Mouse (Mus musculus) telencephalon, adult 2 months (tissue): Measurements from ENCODE around the gene Brca2.
"Not testable (repeated sequence)": the region's sequence is repeated elsewhere in the genome, so short reads cannot be mapped to it uniquely, and the experiment has no call there.

ENCODE experiments used
- DNase-seq: peaks from one replicate; pipeline ENCODE4 v3.0.0-alpha.2; 2011; ENCODE audit warnings: low read depth, low spot score

The Brca2 gene

DNA sequence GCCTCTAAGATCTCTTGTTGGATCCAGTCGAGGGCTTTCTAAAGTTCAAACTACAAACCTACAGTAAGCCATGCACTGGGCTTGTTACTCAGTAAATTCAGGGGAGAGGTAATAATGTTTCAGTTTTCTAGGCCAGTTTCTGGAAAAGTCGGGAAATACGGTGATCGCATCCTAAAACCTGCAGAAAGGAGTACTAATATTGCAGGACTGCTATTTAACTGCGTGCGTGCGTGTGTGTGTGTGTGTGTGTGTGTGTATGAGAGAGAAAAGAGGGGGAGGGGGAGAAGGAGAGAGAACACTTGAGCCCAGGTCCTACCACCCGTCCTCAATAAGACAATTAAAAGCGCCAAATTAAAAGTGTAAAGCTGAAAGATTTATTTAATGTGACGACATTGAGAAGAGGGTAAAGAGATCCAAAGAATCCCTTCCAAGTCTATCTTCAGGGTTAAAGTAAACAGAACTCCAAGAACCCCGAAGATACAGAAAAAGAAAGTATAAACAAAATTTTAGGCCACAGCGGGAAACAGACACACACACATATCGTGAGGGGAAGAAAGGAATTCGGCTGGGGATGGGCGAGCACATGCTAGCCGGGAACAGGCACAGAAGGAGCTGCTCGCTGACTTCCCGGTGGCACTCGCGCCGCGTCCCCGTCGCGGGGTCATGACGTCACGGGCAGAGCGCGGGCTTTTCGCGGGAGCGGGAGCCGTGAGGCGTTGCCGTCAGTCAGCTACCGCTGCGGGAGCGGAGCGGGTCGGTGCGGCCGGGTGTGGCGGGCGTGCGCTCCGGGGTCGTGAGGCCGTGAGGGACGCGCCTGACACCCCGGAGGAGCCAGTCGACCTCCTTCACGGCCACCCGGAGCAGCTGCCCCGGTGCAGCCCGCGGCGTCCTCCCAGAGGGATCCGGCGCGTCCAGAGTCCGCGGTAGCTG lies at the start of gene Brca2:
Brca2 (plus strand) TSS at position 694 of the 930 bp plus-strand sequence.
- peak; percentile 60 for DNase-seq

DNA sequence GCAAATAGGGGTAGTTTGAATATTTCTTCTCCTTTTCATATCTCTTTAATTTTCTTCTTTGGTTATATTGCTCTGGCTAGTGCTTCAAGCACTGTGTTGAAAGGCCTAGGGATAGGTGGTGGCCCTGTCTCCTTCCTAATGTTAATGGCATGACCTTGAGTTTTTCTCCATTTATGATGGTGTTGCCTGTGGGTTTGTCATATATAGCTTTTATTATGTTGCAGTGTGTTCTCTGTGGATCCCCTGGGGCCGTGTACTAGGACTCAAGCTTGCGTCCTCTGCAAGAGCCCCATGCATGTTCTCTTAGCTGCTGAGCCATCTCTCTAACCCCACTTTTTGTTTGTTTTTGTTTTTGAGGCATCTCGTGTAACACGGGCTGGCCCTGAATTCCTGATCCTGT lies 45.1 kb upstream of the Brca2 start:
- DNase-seq, result no peak

DNA sequence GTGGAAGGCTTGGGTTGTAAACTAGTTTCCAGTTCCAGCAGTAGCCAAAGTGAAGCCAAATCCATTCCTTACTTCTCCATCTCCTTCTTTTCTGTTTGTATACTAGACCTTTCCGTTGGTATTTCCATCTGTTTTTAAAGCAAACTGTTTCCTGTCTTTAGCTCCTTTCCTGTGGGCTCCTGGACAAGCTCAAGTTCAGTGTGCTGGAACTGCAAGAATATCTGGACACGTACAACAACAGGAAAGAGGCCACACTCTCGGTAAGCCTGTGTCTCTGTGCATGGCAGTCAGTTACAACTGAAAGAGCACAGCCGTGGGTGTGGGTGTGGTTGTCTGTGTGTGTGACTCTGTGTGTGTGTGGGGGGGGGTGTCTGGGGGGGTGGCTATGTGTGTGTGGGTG lies 43.8 kb upstream of the Brca2 start:
- no peak for DNase-seq

DNA sequence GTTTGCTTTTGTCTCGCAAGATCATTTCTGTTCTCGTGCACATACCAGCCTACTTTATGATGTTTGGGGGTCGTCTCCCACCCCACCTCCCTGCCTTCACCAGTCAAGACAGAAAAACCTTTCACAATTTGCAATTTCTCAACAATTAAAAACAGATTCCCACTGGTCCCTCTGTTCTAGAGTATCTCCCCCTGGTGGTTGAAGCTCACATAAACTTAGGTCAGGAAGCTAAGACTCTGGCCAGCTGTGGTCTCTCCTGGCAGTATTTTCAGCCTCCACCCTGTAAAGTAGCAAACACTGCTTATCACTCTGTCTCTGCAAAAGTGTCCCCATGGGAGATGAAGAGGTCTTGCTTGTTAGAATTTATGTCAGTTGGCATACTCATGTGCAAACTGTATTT lies 37.2 kb upstream of the Brca2 start:
- DNase-seq, result no peak

DNA sequence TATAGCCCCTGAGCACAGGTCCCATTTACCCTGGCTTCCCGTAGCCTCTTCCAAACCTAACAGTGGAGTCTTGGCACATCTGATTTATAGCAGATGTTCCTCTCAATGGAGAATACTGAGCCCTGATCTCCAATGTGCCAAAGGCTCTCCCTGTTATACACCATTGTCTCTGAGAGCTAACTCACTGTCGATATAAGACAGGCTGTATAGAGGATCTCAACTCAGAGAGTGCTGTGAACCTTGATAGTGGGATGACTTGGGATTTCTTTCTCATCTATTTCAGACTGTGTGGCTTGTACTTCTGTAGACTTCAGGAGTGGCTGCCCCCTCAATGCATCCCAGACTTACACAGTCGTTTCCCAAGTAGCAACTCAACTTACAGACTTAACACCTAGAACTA lies 32.1 kb upstream of the Brca2 start:
- no peak for DNase-seq

DNA sequence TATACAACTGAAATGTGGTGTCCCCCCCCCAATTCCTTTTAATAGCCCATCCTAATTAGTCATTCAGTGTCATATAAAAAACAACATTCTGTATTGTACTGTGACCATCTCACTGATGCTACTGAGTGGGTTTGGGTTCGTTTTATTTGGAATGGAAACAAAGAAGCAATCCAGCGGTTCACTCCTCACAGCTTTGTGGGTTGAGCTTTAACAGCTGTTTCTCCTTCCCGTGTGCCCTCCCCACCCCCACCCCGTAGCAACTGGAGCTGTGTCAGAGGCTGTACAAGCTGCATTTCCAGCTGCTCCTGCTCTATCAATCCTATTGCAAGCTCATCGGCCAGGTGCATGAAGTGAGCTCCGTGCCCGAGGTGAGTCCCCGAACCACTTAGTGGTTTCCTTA lies 31.6 kb upstream of the Brca2 start:
- DNase-seq, result no peak

DNA sequence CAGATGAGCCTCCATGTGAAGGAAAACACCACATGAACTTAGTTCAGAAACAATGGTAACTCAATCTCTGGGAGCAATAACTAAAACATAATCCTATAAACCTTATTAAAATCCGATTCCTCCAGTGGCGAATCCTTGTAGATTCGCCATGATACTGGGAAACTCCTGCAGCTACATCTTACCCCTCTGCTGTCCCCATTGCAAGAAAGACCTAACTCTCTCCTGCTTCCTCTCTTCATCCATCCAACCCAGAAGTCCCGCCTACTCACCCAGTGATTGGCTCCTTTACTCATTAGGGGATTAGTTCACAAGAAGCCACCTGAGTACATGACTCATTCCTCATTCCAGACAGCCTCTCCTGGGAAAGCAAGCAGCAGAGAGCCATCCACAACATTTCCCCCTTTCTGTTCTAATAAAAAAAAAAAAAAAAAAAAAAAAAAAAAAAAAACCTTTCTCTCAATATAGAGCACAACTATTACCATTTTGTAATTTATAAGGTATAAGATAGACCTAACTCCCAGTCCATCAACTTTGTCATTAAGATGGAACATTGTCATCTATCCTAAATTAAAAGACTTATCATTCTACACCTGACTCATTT lies 30.8 kb upstream of the Brca2 start:
- DNase-seq, result not testable (repeated sequence)

DNA sequence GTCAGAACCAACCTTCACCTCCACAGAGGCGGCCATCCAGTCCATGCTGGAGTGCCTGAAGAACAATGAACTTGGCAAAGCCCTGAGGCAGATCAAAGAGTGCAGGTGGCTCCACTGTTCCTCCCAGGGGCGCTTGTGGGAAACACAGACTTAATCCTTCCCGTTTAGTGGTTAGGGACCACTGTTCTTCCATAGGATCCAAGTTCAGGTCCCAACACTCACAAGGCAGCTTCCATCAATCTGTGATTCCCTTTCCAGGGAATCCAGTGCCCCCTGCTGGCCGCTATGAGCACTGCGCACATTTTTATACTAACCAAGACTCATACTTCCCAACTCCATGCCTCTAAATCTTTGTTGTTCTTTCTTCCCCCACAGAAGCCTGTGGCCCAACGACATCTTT lies 26.6 kb upstream of the Brca2 start:
- no peak for DNase-seq

DNA sequence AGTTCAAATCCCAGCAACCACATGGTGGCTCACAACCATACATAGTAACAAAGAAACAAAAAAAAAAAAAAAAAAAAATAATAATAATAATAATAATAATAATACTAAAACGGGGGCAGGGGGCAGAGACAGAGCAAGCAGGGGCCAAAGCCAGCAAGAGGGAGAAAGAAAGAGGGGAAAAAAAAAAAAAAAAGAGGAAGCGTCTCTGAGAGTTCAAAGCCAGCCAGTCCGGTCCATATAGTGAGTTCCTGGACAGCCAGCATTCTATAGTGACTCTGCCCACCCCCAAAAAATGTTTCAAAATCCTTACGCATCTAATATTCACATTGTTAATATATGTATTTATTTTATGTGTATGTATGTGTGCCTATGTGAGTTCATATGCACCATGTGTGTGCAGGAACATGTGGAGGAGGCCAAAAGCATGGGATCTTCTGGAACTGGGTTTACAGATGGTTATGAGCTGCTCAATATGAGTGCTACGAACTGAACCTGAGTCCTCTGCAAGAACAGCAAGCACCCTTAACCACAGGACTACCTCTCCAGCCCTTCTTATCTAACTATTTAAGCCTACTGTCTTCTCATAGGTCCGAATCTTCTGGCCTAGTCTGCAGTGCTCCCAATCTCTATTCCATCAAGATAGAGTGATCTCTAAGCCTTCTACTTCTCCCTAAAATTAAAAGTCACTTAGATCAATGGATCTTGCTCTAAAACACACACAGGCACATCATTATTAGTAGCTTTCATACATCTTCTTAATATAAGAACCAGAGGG lies 11.8 kb upstream of the Brca2 start:
- no peak for DNase-seq

DNA sequence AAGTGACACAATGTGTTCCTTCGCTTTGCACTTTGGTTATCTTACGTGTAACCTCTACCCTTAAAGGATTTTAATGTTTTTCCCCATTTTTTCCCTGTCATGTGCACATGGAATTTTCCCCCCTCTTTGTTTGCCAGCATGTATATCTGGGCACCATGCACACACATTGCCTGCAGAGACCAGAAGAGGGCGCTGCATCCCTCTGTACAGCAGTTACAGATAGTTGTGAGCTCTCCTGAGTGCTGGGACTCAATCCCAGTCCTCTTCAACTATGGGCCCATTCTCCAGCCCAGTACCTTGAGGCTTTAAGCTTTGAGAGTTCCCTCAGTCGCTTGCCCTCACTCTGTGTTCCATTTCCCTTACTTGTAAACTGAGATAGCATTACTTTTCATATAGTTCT lies 9.2 kb upstream of the Brca2 start:
- no peak for DNase-seq

DNA sequence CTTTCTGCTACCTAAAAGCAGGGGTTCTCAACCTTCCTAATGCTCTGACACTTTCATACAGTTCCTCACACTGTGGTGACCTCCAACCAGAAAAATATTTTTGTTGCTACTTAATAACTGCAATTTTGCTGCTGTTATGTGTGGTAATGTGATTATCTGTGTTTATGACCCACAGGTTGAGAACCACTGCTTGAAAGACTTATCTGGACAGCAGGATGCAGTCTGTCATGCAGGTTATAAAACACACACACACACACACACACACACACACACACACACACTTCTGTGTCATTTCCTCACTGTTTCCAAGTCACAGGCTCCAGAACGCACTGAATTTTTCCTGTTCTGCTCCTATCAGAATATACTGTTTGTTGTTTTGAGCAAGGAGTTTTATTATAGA lies 8.4 kb upstream of the Brca2 start:
- no peak for DNase-seq

DNA sequence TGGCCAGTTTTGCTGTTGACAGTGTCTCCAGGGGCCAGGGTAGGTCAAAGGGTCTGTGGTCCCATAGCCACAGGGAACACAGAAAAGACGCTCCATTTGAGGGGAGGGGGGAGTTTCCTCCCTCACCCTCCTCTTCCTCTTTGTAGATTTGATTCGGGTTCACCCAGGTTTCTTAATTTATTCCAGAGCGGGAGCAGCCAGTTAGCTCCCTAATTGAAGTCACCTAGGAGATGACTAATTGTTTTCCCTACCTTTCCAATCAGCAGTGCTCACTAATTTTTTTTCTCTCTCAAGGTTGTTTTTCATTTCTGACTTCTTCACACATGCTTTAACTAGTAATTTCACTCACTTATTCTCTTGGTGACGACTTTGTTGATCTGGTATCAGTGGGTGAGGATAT lies 4.4 kb upstream of the Brca2 start, which contains the start of gene Zar1l:
Zar1l (minus strand) TSS at position 101 of the 400 bp plus-strand sequence.
- no peak for DNase-seq

DNA sequence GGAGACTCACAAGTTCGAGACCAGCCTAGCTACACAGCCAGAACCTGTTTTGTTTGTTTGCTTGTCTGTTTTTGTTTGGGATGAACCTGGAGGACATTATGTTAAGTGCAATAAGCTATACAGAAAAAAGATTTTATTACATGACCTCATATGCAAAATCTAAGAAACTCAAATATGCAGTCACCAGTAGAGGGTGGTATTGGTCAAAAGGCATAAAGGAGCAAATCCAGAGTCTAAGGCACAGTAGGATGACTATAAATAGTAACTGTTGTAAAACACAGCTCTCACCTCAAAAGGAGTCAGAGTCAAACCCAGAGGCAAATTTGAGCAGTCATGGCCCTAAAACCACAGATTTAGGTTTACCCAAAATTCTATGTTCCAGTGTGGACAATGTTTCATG lies 2.9 kb upstream of the Brca2 start:
- DNase-seq, result no peak

DNA sequence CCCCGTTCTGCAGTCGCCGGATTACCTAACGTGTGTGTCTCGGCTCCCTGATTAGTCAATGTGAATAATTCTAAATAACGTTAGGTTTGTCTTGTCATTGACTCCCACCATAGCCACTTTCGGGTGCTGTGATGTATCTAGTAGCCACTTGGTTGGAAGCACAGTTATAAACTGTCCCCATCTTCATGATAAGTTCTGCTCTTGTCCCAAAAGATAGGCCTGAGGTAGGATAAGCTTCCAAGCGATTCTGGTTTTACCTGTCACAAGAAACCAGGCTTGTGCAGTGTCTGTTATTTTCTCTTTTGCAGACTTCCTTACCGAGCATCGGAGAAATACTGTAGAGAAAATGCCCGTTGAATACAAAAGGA lies 421 bp downstream of the Brca2 start:
- peak; percentile 2 for DNase-seq

DNA sequence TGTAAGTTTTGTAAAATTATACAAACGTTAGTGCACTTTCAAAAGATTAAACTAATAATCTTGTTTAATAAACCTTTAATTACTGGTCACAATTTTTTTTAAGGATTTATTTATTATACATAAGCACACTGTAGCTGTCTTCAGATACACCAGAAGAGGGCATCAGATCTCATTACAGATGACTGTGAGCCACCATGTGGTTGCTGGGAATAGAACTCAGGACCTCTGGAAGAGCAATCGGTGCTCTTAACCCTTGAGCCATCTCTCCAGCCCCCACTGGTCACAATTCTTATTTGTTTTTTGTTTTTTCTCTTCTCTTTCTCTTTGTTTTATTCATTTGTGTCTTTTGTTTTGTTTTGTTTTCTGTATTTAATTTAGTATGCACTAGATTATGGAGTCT lies 2.8 kb downstream of the Brca2 start:
- no peak for DNase-seq

DNA sequence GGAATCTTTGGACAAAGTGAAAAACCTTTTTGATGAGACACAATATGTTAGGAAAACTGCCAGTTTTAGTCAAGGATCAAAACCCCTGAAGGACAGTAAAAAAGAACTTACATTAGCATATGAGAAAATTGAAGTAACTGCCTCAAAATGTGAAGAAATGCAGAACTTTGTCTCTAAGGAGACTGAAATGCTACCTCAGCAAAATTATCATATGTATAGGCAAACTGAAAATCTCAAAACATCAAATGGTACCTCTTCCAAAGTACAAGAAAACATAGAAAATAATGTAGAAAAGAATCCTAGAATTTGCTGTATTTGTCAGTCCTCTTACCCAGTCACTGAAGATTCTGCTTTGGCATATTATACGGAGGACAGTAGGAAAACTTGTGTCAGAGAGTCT lies 18.9 kb downstream of the Brca2 start:
- DNase-seq, result no peak

DNA sequence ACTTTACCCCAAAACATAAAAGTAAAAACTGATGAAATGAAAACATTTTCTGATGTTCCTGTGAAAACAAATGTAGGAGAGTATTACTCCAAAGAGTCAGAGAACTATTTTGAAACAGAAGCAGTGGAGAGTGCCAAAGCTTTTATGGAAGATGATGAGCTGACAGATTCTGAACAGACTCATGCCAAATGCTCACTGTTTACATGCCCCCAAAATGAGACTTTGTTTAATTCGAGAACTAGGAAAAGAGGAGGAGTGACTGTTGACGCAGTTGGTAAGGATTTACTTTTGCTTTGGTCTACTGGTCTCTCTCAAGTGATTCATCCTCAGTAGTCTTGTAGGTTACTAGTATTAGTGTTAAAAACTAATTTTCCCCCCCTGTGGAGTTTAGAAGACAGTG lies 20.8 kb downstream of the Brca2 start:
- no peak for DNase-seq

DNA sequence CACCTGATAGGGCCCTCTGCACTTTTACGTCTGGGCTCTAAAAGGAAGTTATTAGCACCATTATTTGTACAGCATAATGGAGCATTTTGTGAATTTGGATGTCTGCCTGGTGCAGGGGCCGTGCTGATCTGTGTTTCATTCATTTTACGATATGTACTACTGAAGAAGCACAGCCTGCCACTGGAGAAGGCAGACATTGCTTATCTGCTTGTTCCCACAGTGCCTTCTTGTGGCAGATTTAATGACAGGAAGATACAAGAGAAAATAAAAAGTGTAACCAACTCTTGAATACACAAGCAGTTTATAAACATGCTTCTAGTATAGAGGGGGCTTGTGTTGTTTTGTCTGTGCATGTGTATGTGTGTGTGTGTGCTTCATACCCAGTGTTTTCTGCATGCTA lies 29.2 kb downstream of the Brca2 start:
- DNase-seq, result peak; percentile 24

DNA sequence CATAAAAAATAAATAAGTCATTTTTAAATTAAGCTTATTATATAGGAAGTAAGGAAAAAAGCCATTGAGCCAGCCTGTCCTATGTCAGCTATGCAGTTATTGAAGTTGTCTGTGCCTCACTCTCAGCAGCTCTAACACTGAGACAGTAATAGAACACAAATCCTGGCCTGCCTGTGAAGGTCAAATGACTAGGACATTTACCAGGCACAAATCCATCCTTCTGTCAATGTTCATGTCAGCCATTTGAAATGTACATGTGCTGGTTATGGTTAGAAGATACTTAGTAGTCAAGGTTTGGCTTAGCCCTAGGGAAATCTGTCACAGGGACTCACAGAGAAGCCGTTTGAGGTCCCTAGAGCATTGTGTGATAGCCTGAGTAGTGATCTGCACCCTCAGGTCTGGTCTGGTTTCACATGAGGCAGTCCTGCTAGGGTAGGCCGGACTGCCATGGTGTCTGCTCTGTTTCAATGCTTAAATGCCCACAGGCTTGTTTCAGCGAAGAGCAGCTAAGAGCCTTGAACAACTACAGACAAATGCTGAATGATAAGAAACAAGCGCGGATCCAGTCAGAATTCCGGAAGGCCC lies 37.2 kb downstream of the Brca2 start:
- DNase-seq, result no peak

DNA sequence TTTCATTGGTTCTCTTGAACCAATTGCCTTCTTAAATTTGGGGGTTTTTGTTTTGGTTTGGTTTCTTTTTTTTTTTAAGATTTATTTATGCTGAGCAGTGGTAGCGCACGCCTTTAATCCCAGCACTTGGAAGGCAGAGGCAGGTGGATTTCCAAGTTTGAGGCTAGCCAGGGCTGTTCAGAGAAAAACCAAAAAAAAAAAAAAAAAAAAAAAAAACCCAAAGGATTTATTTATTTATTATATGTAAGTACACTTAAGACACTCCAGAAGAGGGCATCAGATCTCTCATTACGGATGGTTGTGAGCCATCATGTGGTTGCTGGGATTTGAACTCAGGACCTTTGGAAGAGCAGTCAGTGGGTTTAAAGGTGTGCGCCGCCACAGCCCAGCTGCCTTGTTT lies 38.4 kb downstream of the Brca2 start:
- DNase-seq, result no peak

DNA sequence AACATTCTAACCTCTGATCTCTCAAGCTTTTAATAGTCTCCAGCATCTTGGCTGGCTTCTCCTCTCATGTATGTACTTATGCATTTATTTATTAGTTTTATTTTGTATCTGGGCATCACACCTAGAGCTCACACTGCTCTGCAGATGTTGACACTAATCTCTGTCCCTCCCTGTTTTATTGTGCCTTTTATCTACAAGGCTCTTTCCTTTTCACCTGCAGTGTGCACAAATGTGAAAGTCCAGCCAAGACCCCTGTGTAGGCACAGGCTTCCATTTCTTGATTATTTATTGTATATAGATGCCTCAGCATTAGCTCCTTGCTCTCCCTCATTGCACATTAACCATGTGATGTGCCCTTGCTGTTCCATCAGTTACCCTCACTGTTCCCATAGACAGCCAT lies 38.9 kb downstream of the Brca2 start:
- no peak for DNase-seq

DNA sequence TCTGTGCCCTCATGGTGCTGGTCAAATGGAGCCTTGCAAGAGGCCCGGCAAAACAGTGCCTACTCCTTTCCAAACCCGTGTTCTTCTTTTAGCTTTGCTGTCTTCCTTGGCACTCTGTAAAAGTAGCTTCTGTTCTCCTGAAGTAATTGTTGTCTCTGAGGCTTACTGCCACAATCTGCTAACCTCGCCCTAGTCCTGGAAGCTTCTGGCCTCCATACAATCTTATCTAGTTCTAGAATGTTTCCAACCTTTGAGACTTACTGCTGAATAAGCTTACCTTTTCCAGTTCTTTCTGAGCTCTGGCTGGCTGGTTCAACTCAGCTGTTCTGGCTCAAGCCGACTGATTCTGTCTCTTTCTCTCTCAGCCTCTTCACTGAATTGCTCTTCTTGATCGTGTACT lies 39.4 kb downstream of the Brca2 start:
- DNase-seq, result no peak
